Mouse (Mus musculus) stomach, embryonic 16.5 days (tissue): Measurements from ENCODE around the gene Hmg20a. TPM values are rescaled to one million over a fixed set of nuclear protein-coding genes. Genes with fewer than 3 reads are reported as not detected.

ENCODE experiments used
- ATAC-seq: fragments of 200-750 bp; cut with Nextera tagmentation; 2 replicates; pipeline ENCODE4 v1.8.0; 2017; ENCODE audit warnings: moderate number of reproducible peaks, moderate TSS enrichment; ENCODE audit not compliant: insufficient read depth, low FRiP score
- H3K27ac ChIP-seq: fragments of 300-500 bp; sonication (generic); 2 replicates; pipeline ENCODE4 v1.5.1; 2014; ENCODE audit warnings: low read length
- H3K27me3 ChIP-seq: fragments of 300-500 bp; sonication (generic); 2 replicates; pipeline ENCODE4 v1.6.1; 2014; ENCODE audit warnings: low read length, control low read depth, mixed read lengths; ENCODE audit not compliant: control insufficient read depth, insufficient read depth
- H3K36me3 ChIP-seq: fragments of 300-500 bp; sonication (generic); 2 replicates; pipeline ENCODE4 v1.6.1; 2014; ENCODE audit warnings: low read length; ENCODE audit not compliant: control insufficient read depth, insufficient read depth
- H3K4me1 ChIP-seq: fragments of 300-500 bp; sonication (generic); 2 replicates; pipeline ENCODE4 v1.6.1; 2014; ENCODE audit warnings: low read length, control low read depth, mixed read lengths; ENCODE audit not compliant: control insufficient read depth, insufficient read depth
- H3K4me2 ChIP-seq: fragments of 300-500 bp; sonication (generic); 2 replicates; pipeline ENCODE4 v1.6.1; 2014; ENCODE audit warnings: low read depth, low read length, mixed read lengths
- H3K4me3 ChIP-seq: fragments of 300-500 bp; sonication (generic); replicated peaks from 2 replicates; pipeline ENCODE4 v1.5.1; 2014; ENCODE audit warnings: mild to moderate bottlenecking, low read length
- H3K9ac ChIP-seq: fragments of 300-500 bp; sonication (generic); 2 replicates; pipeline ENCODE4 v1.6.1; 2014; ENCODE audit warnings: low read length
- H3K9me3 ChIP-seq: fragments of 300-500 bp; sonication (generic); replicated peaks from 2 replicates; pipeline ENCODE4 v1.6.1; 2016; ENCODE audit warnings: low read length, control low read depth; ENCODE audit not compliant: control insufficient read depth
- WGBS: fragments of 180-500 bp; shearing (Covaris S2); extraction: QIAGEN DNeasy Blood & Tissue Kit; methylation state at CpG from one replicate; pipeline ENCODE4 v1.1.7; 2014; 5-methylcytosine and 5-hydroxymethylcytosine counted together
- polyA plus RNA-seq: library from polyadenylated mRNA; unstranded; fragments of >200 nt; fragmentation: Nextera tagmentation; extraction: Ambion mirVana; gene quantifications from 2 replicates; pipeline ENCODE4 v1.2.1, GENCODE M21; 2015

The Hmg20a gene
- polyA plus RNA-seq, 1 experiment from 2014 or later = 48.3 TPM

GRCm38 (mm10) chr9:56505793-56506755 is 87.7 kb downstream of the Hmg20a start:
- Histone ChIP-seq H3K27me3 (no peaks in the 10 kb centered on the region), H3K27ac (peak overlapping the region; percentile 98), H3K36me3 (no peaks in the 10 kb centered on the region), H3K4me1 (peaks cover 69% of the 10 kb centered on the region), H3K9me3 (no peaks in the 10 kb centered on the region), H3K4me2 (peak overlapping the region; percentile 74), H3K9ac (peak overlapping the region; percentile 77), H3K4me3 (peak overlapping the region; percentile 50)
- under 1% methylated on average over 31 of the region's 31 CpGs for WGBS
- ATAC-seq = peak; percentile 71

DNA sequence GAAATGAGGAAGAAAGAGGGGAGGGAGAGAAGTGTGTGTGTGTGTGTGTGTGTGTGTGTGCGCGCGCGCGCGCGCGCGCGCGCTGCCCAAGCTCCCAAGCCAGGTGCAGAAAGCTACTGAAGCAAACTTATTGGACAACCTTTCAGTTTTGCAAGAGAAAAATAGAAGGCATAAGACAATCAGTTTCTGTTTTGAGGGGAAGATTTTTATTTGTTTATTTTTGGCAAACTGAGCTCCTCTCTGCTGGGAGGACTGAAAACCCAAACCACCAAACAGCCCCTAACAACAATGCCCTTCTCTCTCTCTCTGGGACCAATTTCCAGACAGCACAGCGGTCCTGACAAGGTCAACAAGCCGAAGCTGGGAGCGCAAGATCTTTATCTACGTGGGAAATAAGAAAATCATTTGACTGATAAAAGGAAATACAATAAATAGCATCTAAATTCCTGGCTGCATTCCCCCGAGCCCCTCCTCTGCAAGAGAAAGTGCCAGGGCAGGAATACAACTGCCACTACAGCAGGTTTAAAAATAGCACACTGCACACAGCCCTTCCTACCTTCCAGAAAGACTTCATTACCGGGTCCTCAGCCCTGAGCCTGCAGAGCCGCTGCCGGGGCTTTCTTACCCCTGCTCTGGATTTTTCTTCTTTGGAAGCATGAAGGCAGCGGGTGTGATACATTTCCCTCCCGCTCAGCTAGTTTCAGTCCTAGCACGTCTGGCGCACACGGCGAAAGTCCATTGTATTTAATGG is 88.7 kb downstream of the Hmg20a start:
- no peaks in the 10 kb centered on the region for H3K9me3 ChIP-seq
- peaks cover 59% of the 10 kb centered on the region for H3K4me1 ChIP-seq
- H3K27me3 ChIP-seq = no peaks in the 10 kb centered on the region
- no peaks in the 10 kb centered on the region for H3K36me3 ChIP-seq
- peak overlapping the region; percentile 50 for H3K4me3 ChIP-seq
- ATAC-seq = no peak
- WGBS = 3% methylated on average over 25 of the region's 25 CpGs
- H3K9ac ChIP-seq = peak overlapping the region; percentile 77
- peak overlapping the region; percentile 74 for H3K4me2 ChIP-seq
- H3K27ac ChIP-seq = peak overlapping the region; percentile 98

DNA sequence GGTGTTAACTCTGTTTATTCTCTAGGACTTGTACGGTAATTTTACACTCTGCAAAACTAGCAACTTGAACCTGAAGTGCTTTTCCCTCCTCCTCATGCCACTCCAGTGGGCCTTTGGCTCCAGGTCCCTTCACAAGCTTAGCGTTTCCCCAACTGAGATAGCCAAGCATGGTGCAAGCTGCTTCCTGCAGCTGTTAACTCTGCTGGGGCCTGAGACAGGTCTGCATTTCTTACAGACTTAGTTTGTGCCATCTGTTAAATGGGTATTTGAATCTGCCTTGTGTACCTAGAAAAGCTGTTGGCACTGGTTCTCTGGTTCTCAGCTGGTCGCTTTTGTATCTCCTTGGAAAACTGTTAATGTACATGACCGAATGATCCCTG is 89.3 kb downstream of the Hmg20a start:
- WGBS = 52% methylated on average over 4 of the region's 4 CpGs
- peak overlapping the region; percentile 98 for H3K27ac ChIP-seq
- peak overlapping the region; percentile 77 for H3K9ac ChIP-seq
- no peaks in the 10 kb centered on the region for H3K9me3 ChIP-seq
- peak overlapping the region; percentile 74 for H3K4me2 ChIP-seq
- no peaks in the 10 kb centered on the region for H3K36me3 ChIP-seq
- H3K4me3 ChIP-seq = peak overlapping the region; percentile 50
- peaks cover 53% of the 10 kb centered on the region for H3K4me1 ChIP-seq
- no peaks in the 10 kb centered on the region for H3K27me3 ChIP-seq
- no peak for ATAC-seq

GRCm38 (mm10) chr9:56508835-56509451 is 90.5 kb downstream of the Hmg20a start:
- Histone ChIP-seq H3K36me3 (no peaks in the 10 kb centered on the region), H3K4me3 (no peak overlapping the region), H3K9ac (no peak overlapping the region), H3K4me1 (peaks cover 41% of the 10 kb centered on the region), H3K27me3 (no peaks in the 10 kb centered on the region), H3K4me2 (no peak overlapping the region), H3K9me3 (no peaks in the 10 kb centered on the region), H3K27ac (peak overlapping the region; percentile 78)
- no peak for ATAC-seq
- WGBS = 48% methylated on average over 11 of the region's 11 CpGs

DNA sequence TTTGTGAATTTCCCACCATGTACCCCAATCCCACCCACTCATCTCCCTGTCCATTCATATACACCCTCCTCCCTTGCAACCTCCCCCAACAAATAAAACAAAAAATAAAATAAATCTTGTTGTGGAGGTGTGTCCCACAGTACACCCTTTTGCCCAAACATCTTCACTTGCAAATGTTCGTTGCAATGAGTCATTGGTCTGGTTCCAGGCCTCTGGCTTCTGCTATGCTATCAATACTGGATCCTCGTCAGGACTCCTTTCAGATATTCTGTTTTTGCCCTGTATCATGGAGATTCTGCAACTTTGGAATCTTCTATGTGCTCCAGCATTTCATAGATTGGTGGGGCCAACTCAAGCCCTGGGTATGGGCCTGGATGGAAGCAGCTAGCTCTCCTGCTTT is 91.9 kb downstream of the Hmg20a start:
- Histone ChIP-seq H3K9me3 (no peaks in the 10 kb centered on the region), H3K27ac (no peak overlapping the region), H3K4me3 (no peak overlapping the region), H3K9ac (no peak overlapping the region), H3K27me3 (no peaks in the 10 kb centered on the region), H3K36me3 (no peaks in the 10 kb centered on the region), H3K4me2 (no peak overlapping the region), H3K4me1 (peaks cover 28% of the 10 kb centered on the region)
- WGBS = 69% methylated on average over 2 of the region's 2 CpGs
- ATAC-seq = no peak

GRCm38 (mm10) chr9:56512486-56512885 is 94.1 kb downstream of the Hmg20a start:
- H3K27ac ChIP-seq = no peak overlapping the region
- no peak overlapping the region for H3K9ac ChIP-seq
- WGBS = 86% methylated on average over 4 of the region's 4 CpGs
- no peaks in the 10 kb centered on the region for H3K27me3 ChIP-seq
- H3K9me3 ChIP-seq = no peaks in the 10 kb centered on the region
- H3K4me1 ChIP-seq = peaks cover 21% of the 10 kb centered on the region
- no peaks in the 10 kb centered on the region for H3K36me3 ChIP-seq
- no peak overlapping the region for H3K4me2 ChIP-seq
- H3K4me3 ChIP-seq = no peak overlapping the region
- no peak for ATAC-seq

DNA sequence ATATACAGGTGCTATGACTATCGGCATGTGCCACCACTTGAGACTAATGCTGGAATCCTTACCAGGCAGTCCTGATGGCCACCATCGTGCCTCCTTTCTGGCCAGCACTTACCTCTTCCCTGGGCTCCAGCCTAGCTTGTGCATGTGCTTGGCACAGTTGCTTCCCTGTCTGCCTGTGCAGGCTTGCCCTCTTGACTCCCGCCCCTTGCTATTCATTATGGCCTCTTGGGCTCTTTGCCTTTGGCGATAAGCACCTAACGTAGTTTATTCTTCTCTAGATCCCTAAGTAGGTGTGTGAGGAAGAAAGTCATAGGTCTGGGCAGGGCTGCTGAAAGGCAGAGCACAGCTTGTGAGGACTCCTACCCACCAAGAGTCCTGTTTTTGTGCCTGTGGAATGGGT is 96.7 kb downstream of the Hmg20a start:
- WGBS = 62% methylated on average over 5 of the region's 5 CpGs

GRCm38 (mm10) chr9:56516219-56516618 is 97.8 kb downstream of the Hmg20a start:
- no peak for ATAC-seq
- H3K4me1 ChIP-seq = 0 out of 2 replicates have a peak, but pooled peaks cover 5% of the 10 kb centered on the region
- no peaks in the 10 kb centered on the region for H3K36me3 ChIP-seq
- no peaks in the 10 kb centered on the region for H3K27me3 ChIP-seq
- no peak overlapping the region for H3K4me2 ChIP-seq
- no peak overlapping the region for H3K9ac ChIP-seq
- 49% methylated on average over 3 of the region's 3 CpGs for WGBS
- no peak overlapping the region for H3K4me3 ChIP-seq
- no peak overlapping the region for H3K27ac ChIP-seq
- no peaks in the 10 kb centered on the region for H3K9me3 ChIP-seq

More for the DNA sequence above, 96.7 kb downstream of the Hmg20a start:
- Histone ChIP-seq H3K36me3 (no peaks in the 10 kb centered on the region), H3K9ac (no peak overlapping the region), H3K27me3 (no peaks in the 10 kb centered on the region), H3K4me1 (0 out of 2 replicates have a peak, but pooled peaks cover 5% of the 10 kb centered on the region), H3K4me2 (no peak overlapping the region), H3K27ac (no peak overlapping the region), H3K9me3 (no peaks in the 10 kb centered on the region), H3K4me3 (no peak overlapping the region)
- peak; percentile 68; the same call in 1 of the 2 replicates for ATAC-seq
